Mouse (Mus musculus) embryonic facial prominence, embryonic 14.5 days (tissue): Measurements from ENCODE around the gene Ccrl2. TPM values are rescaled to one million over a fixed set of nuclear protein-coding genes. Genes with fewer than 3 reads are reported as not detected.
A peak's percentile ranks its signal among the peaks of the same experiment; 100 is the strongest.

Experiments
- ATAC-seq: fragments of 200-750 bp; cut with Nextera tagmentation; 2 replicates; pipeline ENCODE4 v1.8.0; 2017; ENCODE audit warnings: low read depth, moderate number of reproducible peaks, moderate TSS enrichment
- DNase-seq: peaks from one replicate; pipeline ENCODE4 v3.0.0-alpha.2; 2015; ENCODE audit warnings: low spot score
- H3K27ac ChIP-seq: fragments of 300-500 bp; sonication (generic); replicated peaks from 2 replicates; pipeline ENCODE4 v1.5.1; 2014; ENCODE audit warnings: low read depth, mild to moderate bottlenecking, low read length, moderate library complexity
- H3K27me3 ChIP-seq: fragments of 300-500 bp; sonication (generic); replicated peaks from 2 replicates; pipeline ENCODE4 v1.6.1; 2014; ENCODE audit warnings: low read length; ENCODE audit not compliant: control insufficient read depth, insufficient read depth
- H3K36me3 ChIP-seq: fragments of 300-500 bp; sonication (generic); 2 replicates; pipeline ENCODE4 v1.6.1; 2014; ENCODE audit warnings: low read length, mixed read lengths; ENCODE audit not compliant: control insufficient read depth, insufficient read depth
- H3K4me1 ChIP-seq: fragments of 300-500 bp; sonication (generic); 2 replicates; pipeline ENCODE4 v1.6.1; 2014; ENCODE audit warnings: antibody characterized with exemption, low read length; ENCODE audit not compliant: control insufficient read depth, insufficient read depth
- H3K4me2 ChIP-seq: fragments of 300-500 bp; sonication (generic); 2 replicates; pipeline ENCODE4 v1.6.1; 2014; ENCODE audit warnings: low read depth, mild to moderate bottlenecking, low read length, moderate library complexity, mixed read lengths
- H3K4me3 ChIP-seq: fragments of 300-500 bp; sonication (generic); 2 replicates; pipeline ENCODE4 v1.5.1; 2014; ENCODE audit warnings: low read depth, mild to moderate bottlenecking, low read length
- H3K9ac ChIP-seq: fragments of 300-500 bp; sonication (generic); 2 replicates; pipeline ENCODE4 v1.6.1; 2014; ENCODE audit warnings: low read depth, mild to moderate bottlenecking, low read length, moderate library complexity, mixed read lengths
- H3K9me3 ChIP-seq: fragments of 300-500 bp; sonication (generic); 2 replicates; pipeline ENCODE4 v1.6.1; 2016; ENCODE audit warnings: low read length; ENCODE audit not compliant: control insufficient read depth
- WGBS: fragments of 180-500 bp; shearing (Covaris S2); extraction: QIAGEN DNeasy Blood & Tissue Kit; methylation state at CpG from one replicate; pipeline ENCODE4 v1.1.7; 2014; 5-methylcytosine and 5-hydroxymethylcytosine counted together
- polyA plus RNA-seq: library from polyadenylated mRNA; unstranded; fragments of >200 nt; fragmentation: Nextera tagmentation; extraction: Ambion mirVana; gene quantifications from 2 replicates; pipeline ENCODE4 v1.2.1, GENCODE M21; 2014

The Ccrl2 gene
- polyA plus RNA-seq, 1 experiment from 2014 or later, result 0.97 TPM

DNA sequence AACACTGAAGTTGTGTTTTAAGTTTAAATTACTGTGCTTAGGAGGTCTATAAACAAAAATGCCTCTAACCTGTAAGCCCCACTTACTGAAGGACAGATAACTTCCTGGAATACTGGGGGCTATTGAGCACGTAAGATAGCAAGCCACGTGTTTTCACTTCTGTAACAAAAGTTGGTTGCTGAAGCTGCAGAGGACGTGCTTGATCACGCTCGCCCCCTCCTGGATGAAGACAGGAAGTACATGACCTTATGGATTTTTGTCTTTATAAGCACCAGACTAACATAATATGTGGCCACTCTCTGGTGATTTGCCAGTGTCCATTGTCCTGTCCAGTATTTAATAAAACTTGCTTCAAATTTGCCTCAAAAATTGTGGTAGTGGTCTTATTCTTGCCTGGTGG, 20.4 kb upstream of the Ccrl2 start:
- H3K36me3 ChIP-seq, result no peaks in the 10 kb centered on the region
- ATAC-seq (no peak), DNase-seq (no peak)
- no peak overlapping the region for H3K4me3 ChIP-seq
- WGBS, result 55% methylated on average over 5 of the region's 5 CpGs
- no peak overlapping the region for H3K9ac ChIP-seq
- no peaks in the 10 kb centered on the region for H3K27me3 ChIP-seq
- H3K9me3 ChIP-seq, result peaks cover 19% of the 10 kb centered on the region
- H3K27ac ChIP-seq, result no peak overlapping the region
- H3K4me2 ChIP-seq, result no peak overlapping the region
- H3K4me1 ChIP-seq, result no peaks in the 10 kb centered on the region

DNA sequence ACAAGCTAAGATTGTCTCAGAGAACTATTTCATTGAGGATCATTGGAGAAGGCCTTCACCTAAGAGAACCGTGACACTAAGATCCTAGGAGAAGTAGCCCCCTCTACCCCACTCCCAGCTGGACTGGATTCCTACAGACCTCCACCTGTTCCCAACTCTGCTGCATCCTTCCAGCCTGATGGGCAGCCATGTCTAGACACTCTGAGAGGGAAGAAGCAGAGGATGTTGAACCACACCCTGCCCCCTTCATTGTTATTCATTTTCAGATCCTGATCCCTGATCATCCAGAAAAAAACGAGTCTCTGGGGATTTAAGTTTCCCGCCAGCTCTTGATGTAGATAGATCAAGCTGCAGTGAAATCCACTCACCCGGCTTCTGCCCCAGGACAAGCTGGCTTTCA, 15.7 kb upstream of the Ccrl2 start:
- no peaks in the 10 kb centered on the region for H3K4me1 ChIP-seq
- no peak overlapping the region for H3K4me3 ChIP-seq
- peaks cover 19% of the 10 kb centered on the region for H3K9me3 ChIP-seq
- H3K36me3 ChIP-seq, result no peaks in the 10 kb centered on the region
- DNase-seq, result no peak
- no peak overlapping the region for H3K27ac ChIP-seq
- 72% methylated on average over 4 of the region's 4 CpGs for WGBS
- no peaks in the 10 kb centered on the region for H3K27me3 ChIP-seq
- no peak for ATAC-seq
- no peak overlapping the region for H3K4me2 ChIP-seq
- H3K9ac ChIP-seq, result no peak overlapping the region

DNA sequence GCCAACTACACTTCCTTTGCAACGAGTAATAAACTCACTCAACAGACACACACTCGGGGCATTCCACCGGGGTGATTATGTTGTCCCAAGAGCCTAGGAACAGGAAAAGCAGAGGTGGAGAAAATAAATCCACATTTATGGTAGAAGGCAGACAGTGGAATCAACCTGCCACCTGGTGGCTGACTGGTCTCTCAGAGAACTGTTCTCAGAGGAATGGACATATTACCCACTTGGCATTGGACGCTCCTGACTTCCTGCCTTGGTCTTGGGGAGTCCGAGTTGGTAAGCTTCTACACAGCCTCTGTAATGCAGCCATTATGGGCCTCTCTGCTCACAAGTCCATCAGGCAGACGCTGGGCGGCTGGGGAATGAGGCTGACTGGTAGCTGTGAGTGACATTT, 14.9 kb upstream of the Ccrl2 start:
- no peak overlapping the region for H3K4me2 ChIP-seq
- WGBS, result 36% methylated on average over 7 of the region's 7 CpGs
- no peak for ATAC-seq
- DNase-seq, result peak; percentile 41
- no peak overlapping the region for H3K9ac ChIP-seq
- H3K27me3 ChIP-seq, result no peaks in the 10 kb centered on the region
- no peak overlapping the region for H3K27ac ChIP-seq
- no peaks in the 10 kb centered on the region for H3K4me1 ChIP-seq
- H3K36me3 ChIP-seq, result no peaks in the 10 kb centered on the region
- H3K9me3 ChIP-seq, result peaks cover 13% of the 10 kb centered on the region
- no peak overlapping the region for H3K4me3 ChIP-seq

DNA sequence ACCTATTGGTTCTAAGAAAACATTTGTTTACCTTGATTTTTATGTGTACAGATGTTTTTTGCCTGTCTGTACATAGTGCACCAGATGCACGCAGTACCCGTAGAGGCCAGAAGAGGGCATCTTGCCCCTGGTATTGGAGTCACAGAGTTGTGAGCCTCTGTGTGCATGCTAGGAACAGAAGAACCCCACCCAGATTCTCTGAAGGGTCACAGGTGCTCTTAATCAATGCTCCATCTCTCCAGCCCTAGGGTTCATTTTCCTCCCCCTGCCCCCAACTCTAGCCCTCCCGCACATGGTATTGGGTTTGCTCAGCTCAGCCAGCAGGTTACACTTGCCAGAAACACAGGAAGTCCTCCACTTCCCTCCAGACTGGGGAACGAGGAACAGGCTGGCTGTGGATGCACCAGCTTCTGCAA, 13.2 kb upstream of the Ccrl2 start:
- H3K4me1 ChIP-seq, result no peaks in the 10 kb centered on the region
- H3K27me3 ChIP-seq, result no peaks in the 10 kb centered on the region
- no peak overlapping the region for H3K27ac ChIP-seq
- DNase-seq (peak; percentile 41), ATAC-seq (no peak)
- H3K4me2 ChIP-seq, result no peak overlapping the region
- peaks cover 13% of the 10 kb centered on the region for H3K9me3 ChIP-seq
- no peak overlapping the region for H3K4me3 ChIP-seq
- H3K9ac ChIP-seq, result no peak overlapping the region
- no peaks in the 10 kb centered on the region for H3K36me3 ChIP-seq
- WGBS, result 18% methylated on average over 4 of the region's 4 CpGs

DNA sequence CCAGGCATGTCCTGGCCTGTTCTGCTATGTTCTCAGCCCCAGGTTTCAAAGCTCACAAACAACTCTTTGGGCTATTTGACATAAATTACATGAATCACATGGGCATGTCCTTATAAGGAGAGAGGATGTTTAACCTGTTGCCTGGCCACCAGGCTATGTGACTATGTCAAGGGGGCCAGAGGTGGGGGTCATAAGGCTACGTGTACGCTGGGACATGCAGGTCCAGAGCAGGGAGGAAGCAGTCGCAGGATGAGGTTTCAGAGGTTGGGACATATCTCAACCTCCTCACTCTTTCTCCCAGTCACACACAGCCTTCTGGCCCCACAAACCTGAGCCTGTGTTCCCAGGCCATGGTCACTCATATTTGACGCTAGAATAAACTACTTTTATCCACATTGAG, 9.7 kb upstream of the Ccrl2 start:
- Histone ChIP-seq H3K4me3 (no peak overlapping the region), H3K4me2 (no peak overlapping the region), H3K9ac (no peak overlapping the region), H3K9me3 (no peaks in the 10 kb centered on the region), H3K27ac (no peak overlapping the region), H3K27me3 (no peaks in the 10 kb centered on the region), H3K36me3 (no peaks in the 10 kb centered on the region), H3K4me1 (no peaks in the 10 kb centered on the region)
- no peak for ATAC-seq
- no peak for DNase-seq
- 78% methylated on average over 4 of the region's 4 CpGs for WGBS

DNA sequence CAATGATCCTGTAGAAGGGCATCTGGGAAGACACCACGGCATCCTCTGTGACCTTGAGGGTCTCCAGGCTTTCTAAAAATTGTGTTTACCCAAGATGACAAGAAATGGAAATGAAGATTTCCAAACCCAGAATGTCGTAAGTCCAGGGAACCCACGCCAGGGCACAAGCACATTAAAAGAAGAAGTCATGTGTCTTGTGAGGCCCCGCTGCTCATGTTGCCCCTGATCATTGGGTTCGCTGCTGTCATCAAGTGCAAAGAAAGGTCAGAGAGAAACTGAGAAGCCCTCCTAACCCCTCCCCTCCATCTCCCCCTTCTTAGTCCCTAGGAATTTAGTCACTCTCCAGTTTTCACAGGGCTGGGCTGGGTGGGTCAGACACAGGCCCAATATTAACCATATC, 5.5 kb upstream of the Ccrl2 start:
- no peaks in the 10 kb centered on the region for H3K36me3 ChIP-seq
- H3K27ac ChIP-seq, result no peak overlapping the region
- H3K9me3 ChIP-seq, result no peaks in the 10 kb centered on the region
- no peak for DNase-seq
- ATAC-seq, result no peak
- no peak overlapping the region for H3K4me3 ChIP-seq
- no peak overlapping the region for H3K9ac ChIP-seq
- no peaks in the 10 kb centered on the region for H3K4me1 ChIP-seq
- H3K27me3 ChIP-seq, result no peaks in the 10 kb centered on the region
- no peak overlapping the region for H3K4me2 ChIP-seq
- 64% methylated on average over 5 of the region's 5 CpGs for WGBS

DNA sequence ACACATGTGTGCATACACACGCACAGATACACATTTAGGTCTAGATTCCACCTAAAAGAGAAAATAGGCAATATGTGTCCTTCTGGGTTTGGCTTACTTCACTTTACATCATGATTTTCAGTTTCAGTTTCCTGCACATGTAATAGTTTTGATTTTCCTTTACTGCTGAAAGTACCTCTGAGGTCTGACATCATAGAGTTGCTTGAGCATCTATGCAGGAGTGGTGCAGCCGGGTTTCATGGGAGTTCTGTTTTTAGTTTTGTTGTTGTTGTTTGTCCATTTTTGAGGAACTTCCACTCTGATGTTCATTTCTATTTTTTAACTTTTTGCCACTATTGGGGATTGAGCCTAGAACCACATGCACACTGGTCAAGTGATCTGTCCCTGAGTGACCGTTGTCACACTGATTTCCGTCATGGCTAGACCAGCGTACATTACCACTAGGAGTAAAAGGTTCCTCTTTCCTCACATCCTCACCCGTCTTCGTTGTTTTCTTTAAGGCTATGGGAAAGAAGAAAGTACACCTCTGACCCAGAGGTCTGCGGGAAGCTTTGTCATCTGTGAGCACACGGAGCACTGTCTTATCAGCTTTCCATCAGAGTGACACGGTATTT, 1.7 kb upstream of the Ccrl2 start:
- no peak for ATAC-seq
- Histone ChIP-seq H3K4me3 (no peak overlapping the region), H3K27me3 (no peaks in the 10 kb centered on the region), H3K27ac (no peak overlapping the region), H3K9ac (no peak overlapping the region), H3K4me1 (peaks cover 5% of the 10 kb centered on the region; the same call in 1 of the 2 replicates), H3K4me2 (no peak overlapping the region), H3K36me3 (no peaks in the 10 kb centered on the region), H3K9me3 (no peaks in the 10 kb centered on the region)
- DNase-seq, result no peak
- 65% methylated on average over 10 of the region's 10 CpGs for WGBS

DNA sequence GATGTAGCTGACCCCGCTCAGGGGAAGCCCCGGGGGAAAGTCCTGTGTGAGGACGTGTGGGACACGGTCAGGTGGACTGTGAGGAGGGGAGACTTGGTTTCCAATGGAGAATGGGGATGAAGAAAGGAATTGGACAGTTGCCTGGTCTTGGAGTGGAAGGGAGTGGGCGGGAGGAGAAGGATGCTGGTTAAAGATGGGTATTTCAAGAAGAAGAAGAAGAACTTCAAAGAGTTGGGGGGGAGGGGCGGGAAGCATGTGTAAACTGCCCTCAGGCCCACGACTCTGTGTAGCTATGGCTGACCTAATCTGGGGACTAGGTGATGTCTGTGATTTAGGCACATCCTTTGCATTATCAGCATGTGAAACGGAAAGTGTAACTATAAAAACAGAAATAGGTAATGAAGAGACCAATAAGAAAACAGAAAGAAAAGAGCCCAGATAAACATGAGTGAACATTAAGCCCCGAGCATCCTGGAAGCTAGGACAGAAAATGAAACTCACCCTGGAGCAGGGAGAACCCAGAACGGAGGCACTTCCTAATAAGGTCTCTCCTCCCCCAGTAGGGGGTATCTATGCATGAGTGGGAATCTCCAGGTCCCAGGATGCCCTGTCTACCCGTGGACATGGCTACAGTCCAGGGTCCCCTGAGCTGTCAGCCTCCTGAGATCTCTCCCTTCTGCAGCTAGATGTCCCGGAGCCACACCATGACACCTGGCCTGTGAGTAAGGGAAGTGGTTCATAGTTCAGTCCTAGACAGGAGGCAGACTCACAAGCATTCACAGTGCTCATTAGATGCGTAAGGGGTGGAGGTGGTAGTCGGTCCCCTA, 438 bp upstream of the Ccrl2 start:
- H3K27ac ChIP-seq, result no peak overlapping the region
- ATAC-seq, result no peak

DNA sequence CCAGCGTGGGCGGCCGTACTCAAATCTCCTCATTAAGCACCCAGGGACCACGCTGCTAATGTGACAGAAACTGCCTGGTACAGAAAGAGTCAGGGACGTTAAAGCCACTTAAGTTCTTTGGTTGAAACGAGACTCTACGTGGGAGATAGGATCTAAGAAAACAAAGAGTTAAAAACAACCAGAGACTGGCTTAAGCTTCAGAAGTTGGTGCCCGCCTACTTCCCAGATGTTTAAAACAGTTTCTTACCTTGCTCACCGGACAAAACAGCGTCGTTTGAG, 861 bp downstream of the Ccrl2 start:
- Histone ChIP-seq H3K9me3 (no peaks in the 10 kb centered on the region), H3K27ac (no peak overlapping the region), H3K4me2 (peak overlapping the region; percentile 85), H3K36me3 (no peaks in the 10 kb centered on the region), H3K4me3 (peak overlapping the region; percentile 36), H3K27me3 (no peaks in the 10 kb centered on the region), H3K9ac (peak overlapping the region; percentile 51), H3K4me1 (peaks cover 5% of the 10 kb centered on the region; the same call in 1 of the 2 replicates)
- no peak for DNase-seq
- 9% methylated on average over 11 of the region's 11 CpGs for WGBS
- no peak for ATAC-seq

More for the DNA sequence above, 438 bp upstream of the Ccrl2 start:
- no peak for DNase-seq
- Histone ChIP-seq H3K4me3 (no peak overlapping the region; the same call in 1 of the 2 replicates), H3K36me3 (no peaks in the 10 kb centered on the region), H3K4me2 (peak overlapping the region; percentile 85), H3K4me1 (peaks cover 5% of the 10 kb centered on the region; the same call in 1 of the 2 replicates), H3K9me3 (no peaks in the 10 kb centered on the region), H3K9ac (no peak overlapping the region), H3K27me3 (no peaks in the 10 kb centered on the region)
- WGBS, result 56% methylated on average over 14 of the region's 14 CpGs
